Mouse (Mus musculus) intestine, postnatal 0 days (tissue): ENCODE results near the gene Sfxn5. TPM values are rescaled to one million over a fixed set of nuclear protein-coding genes. Genes with fewer than 3 reads are reported as not detected.

Experiments used
- ATAC-seq: fragments of 200-750 bp; cut with Nextera tagmentation; 2 replicates; pipeline ENCODE4 v1.8.0; 2017; ENCODE audit warnings: mild to moderate bottlenecking, moderate TSS enrichment, moderate library complexity
- H3K27ac ChIP-seq: fragments of 300-500 bp; sonication (generic); 2 replicates; pipeline ENCODE4 v1.5.1; 2014; ENCODE audit warnings: mild to moderate bottlenecking, low read depth, low read length, moderate library complexity
- H3K27me3 ChIP-seq: fragments of 300-500 bp; sonication (generic); replicated peaks from 2 replicates; pipeline ENCODE4 v1.6.1; 2014; ENCODE audit warnings: low read length, mixed read lengths; ENCODE audit not compliant: control insufficient read depth, insufficient read depth
- H3K36me3 ChIP-seq: fragments of 300-500 bp; sonication (generic); 2 replicates; pipeline ENCODE4 v1.6.1; 2014; ENCODE audit warnings: mild to moderate bottlenecking, moderate library complexity; ENCODE audit not compliant: control insufficient read depth, insufficient read depth
- H3K4me1 ChIP-seq: fragments of 300-500 bp; sonication (generic); replicated peaks from 2 replicates; pipeline ENCODE4 v1.6.1; 2014; ENCODE audit warnings: antibody characterized with exemption, low read length, mixed read lengths; ENCODE audit not compliant: control insufficient read depth, insufficient read depth
- H3K4me2 ChIP-seq: fragments of 300-500 bp; sonication (generic); replicated peaks from 2 replicates; pipeline ENCODE4 v1.6.1; 2014; ENCODE audit warnings: low read depth, mild to moderate bottlenecking, moderate library complexity
- H3K4me3 ChIP-seq: fragments of 300-500 bp; sonication (generic); 2 replicates; pipeline ENCODE4 v1.5.1; 2014; ENCODE audit warnings: low read depth, low read length
- H3K9ac ChIP-seq: fragments of 300-500 bp; sonication (generic); 2 replicates; pipeline ENCODE4 v1.6.1; 2014; ENCODE audit warnings: mild to moderate bottlenecking, low read depth, low read length
- H3K9me3 ChIP-seq: fragments of 300-500 bp; sonication (generic); 2 replicates; pipeline ENCODE4 v1.6.1; 2016; ENCODE audit warnings: mixed run types; ENCODE audit not compliant: control insufficient read depth
- CTCF ChIP-seq: sonication (generic); IDR thresholded peaks from 2 replicates; pipeline ENCODE4 v1.5.1; 2016; ENCODE audit warnings: low read depth, mild to moderate bottlenecking, control low read depth, antibody characterized with exemption, moderate library complexity
- WGBS: fragments of 180-500 bp; shearing (Covaris S2); extraction: QIAGEN DNeasy Blood & Tissue Kit; methylation state at CpG from one replicate; pipeline ENCODE4 v1.1.7; 2014; 5-methylcytosine and 5-hydroxymethylcytosine counted together
- polyA plus RNA-seq: library from polyadenylated mRNA; unstranded; fragments of >200 nt; fragmentation: Nextera tagmentation; extraction: Ambion mirVana; gene quantifications from 2 replicates; pipeline ENCODE4 v1.2.1, GENCODE M21; 2015

Gene Sfxn5
- polyA plus RNA-seq, 1 experiment from 2014 or later, result 3.4 TPM

DNA sequence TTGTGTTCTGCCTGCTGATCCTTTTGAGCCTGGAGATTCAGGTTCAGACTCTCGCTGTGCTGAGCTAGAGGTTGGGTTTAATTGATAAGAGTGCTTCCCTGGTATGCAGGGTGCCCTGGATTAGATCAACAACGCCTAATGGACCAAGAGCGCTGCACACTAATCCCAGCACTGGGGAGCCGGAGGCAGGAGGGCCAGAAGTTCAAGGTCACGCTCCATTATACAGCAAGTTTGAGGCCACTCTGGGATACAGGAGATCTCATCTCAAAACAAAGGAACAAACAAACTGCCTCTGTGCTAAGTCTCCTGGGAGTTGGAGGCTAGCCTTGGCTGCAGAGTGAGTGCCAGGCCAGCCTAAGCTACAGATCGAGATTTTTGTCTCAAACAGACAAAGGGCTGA, 77.6 kb downstream of the Sfxn5 start:
- H3K36me3 ChIP-seq, result no peaks in the 10 kb centered on the region
- 83% methylated on average over 6 of the region's 6 CpGs for WGBS
- no peak overlapping the region for H3K27ac ChIP-seq
- no peaks in the 10 kb centered on the region for H3K27me3 ChIP-seq
- no peaks in the 10 kb centered on the region for H3K9me3 ChIP-seq
- H3K4me1 ChIP-seq, result 0 out of 2 replicates have a peak, but pooled peaks cover 3% of the 10 kb centered on the region
- TF ChIP-seq CTCF, result no peak
- no peak overlapping the region for H3K4me3 ChIP-seq
- ATAC-seq, result no peak
- H3K4me2 ChIP-seq, result no peak overlapping the region
- H3K9ac ChIP-seq, result no peak overlapping the region

- WGBS, result 43% methylated on average over 7 of the region's 7 CpGs
- Histone ChIP-seq H3K27me3 (no peaks in the 10 kb centered on the region), H3K9ac (no peak overlapping the region), H3K36me3 (no peaks in the 10 kb centered on the region), H3K4me1 (no peaks in the 10 kb centered on the region), H3K9me3 (no peaks in the 10 kb centered on the region), H3K27ac (no peak overlapping the region), H3K4me3 (no peak overlapping the region), H3K4me2 (no peak overlapping the region)
- 0 out of 2 replicates have a peak, but pooled peaks have one; percentile 32 for ATAC-seq
- TF ChIP-seq CTCF, result no peak
These were observed 79.2 kb downstream of the Sfxn5 start for GRCm38 (mm10) chr6:85253994-85254541.

DNA sequence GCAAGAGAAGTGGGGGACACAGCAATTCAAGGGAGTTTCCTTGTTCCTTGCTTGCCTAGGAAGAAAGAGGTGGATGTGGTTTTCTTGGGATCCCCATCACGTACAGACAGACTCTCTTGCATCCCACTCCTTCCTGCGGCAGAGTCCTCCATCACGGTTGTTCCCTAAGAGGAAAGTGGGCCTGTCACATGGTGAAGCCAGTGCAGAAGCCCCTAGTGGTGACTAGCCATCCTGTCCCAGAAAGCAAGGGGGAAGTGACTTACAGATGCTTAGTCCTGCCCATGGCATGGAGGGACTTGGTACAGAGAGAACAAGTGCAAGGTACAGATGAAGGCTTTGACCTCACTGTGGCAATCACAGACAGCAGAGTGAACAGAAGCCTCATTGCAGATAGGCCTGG, 79.9 kb downstream of the Sfxn5 start:
- Histone ChIP-seq H3K9me3 (no peaks in the 10 kb centered on the region), H3K27ac (no peak overlapping the region), H3K4me1 (no peaks in the 10 kb centered on the region), H3K4me3 (no peak overlapping the region), H3K9ac (no peak overlapping the region), H3K4me2 (no peak overlapping the region), H3K27me3 (no peaks in the 10 kb centered on the region), H3K36me3 (no peaks in the 10 kb centered on the region)
- 76% methylated on average over 3 of the region's 3 CpGs for WGBS
- 0 out of 2 replicates have a peak, but pooled peaks have one; percentile 32 for ATAC-seq
- TF ChIP-seq CTCF, result peak; percentile 36

DNA sequence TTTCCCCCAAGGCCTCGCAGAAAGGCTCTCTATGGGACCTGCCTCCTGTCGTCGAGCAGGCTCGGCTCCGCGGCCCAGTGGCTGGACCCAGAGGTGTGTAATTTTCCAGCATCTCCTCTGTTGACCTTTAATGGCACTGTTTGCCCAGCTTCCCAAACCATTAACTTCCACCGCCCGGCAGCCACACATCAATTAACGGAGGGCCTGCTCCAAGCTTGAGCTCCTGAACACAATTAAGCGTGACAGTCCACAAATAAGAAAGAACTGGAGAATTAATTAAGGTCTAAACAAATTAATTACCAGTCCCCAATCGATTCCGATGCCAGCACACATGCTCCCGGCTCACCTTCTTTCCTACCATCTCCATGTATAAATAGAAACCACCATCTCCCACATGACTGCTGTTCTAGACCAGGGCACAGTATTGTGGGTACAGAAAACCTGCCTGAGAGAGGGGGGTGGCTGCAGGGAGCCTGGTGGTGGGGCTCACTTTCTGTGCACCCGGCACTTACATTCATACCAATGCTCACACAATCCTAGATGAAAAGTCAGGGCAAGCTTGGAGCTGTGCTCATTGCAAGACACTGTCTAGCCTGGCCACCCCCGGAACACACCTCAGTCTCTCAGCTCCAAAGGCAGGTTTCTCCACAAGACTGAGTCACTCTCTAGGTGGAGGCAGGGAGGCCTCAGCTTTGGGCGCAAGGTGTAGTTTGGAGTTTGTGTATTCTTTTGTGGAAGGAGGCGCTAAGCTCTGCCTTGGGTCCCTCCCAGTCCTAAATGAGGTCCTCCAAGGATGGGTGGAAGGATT, 80.8 kb downstream of the Sfxn5 start:
- Histone ChIP-seq H3K9ac (no peak overlapping the region), H3K4me2 (no peak overlapping the region), H3K27ac (no peak overlapping the region), H3K27me3 (no peaks in the 10 kb centered on the region), H3K4me1 (no peaks in the 10 kb centered on the region), H3K36me3 (no peaks in the 10 kb centered on the region), H3K9me3 (no peaks in the 10 kb centered on the region), H3K4me3 (no peak overlapping the region)
- ATAC-seq, result no peak
- no peak for TF ChIP-seq CTCF
- WGBS, result 82% methylated on average over 17 of the region's 17 CpGs

- no peaks in the 10 kb centered on the region for H3K36me3 ChIP-seq
- no peak overlapping the region for H3K27ac ChIP-seq
- no peak overlapping the region for H3K9ac ChIP-seq
- no peaks in the 10 kb centered on the region for H3K4me1 ChIP-seq
- no peaks in the 10 kb centered on the region for H3K27me3 ChIP-seq
- no peak for ATAC-seq
- no peaks in the 10 kb centered on the region for H3K9me3 ChIP-seq
- no peak for TF ChIP-seq CTCF
- 68% methylated on average over 6 of the region's 6 CpGs for WGBS
- no peak overlapping the region for H3K4me3 ChIP-seq
- no peak overlapping the region for H3K4me2 ChIP-seq
These were observed 82.4 kb downstream of the Sfxn5 start for GRCm38 (mm10) chr6:85250811-85251241.

DNA sequence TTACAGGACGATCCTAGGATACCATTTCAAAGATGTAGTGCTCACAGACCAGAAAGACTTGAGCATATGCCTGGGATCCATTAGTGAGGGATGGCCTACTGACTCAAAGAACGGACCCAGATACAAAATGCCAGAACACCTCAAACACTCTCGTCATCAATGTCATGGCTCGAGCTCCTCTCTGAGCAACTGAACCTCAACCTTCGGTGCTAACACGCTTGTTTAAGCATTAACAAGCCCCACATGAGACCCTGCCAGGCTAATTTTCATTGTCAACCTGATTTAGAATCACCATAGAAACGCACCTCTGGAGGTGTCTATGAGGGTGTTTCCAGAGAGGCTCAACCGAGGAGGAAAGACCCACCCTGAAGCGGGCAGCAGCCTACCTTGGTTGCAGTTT, 83.4 kb downstream of the Sfxn5 start:
- no peak for TF ChIP-seq CTCF
- no peak overlapping the region for H3K4me3 ChIP-seq
- ATAC-seq, result no peak
- no peak overlapping the region for H3K27ac ChIP-seq
- no peak overlapping the region for H3K4me2 ChIP-seq
- no peaks in the 10 kb centered on the region for H3K27me3 ChIP-seq
- H3K9me3 ChIP-seq, result no peaks in the 10 kb centered on the region
- no peaks in the 10 kb centered on the region for H3K36me3 ChIP-seq
- H3K4me1 ChIP-seq, result no peaks in the 10 kb centered on the region
- WGBS, result 81% methylated on average over 9 of the region's 9 CpGs
- no peak overlapping the region for H3K9ac ChIP-seq
